Mouse (Mus musculus): ENCODE data around the gene Lypd1. TPM values are rescaled to one million over a fixed set of nuclear protein-coding genes. Genes with fewer than 3 reads are reported as not detected.

Gene Lypd1
- polyA plus RNA-seq, 1 experiment from 2014 or later = 83.1 TPM

DNA sequence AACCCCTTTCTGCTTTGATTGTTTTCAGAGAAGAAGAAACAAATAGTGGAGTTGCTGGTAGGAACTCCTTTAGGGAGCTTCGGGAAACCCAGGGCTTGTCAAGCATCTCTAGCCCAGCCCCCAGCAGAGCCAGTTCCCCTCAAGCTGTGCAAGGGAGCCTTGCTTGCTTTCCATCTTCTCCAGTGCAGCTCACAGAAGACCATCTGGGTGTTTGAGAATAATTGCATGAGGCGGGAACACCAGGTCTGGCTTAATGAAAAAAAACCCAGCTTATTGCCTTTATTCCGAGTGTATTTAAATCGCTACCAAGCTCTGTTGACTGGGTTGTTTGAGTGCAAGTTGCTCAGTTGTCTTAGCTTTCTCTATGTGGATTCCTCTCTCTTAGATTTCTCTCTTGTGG is 89.3 kb downstream of the Lypd1 start:
- 88% methylated on average over 4 of the region's 4 CpGs for WGBS

DNA sequence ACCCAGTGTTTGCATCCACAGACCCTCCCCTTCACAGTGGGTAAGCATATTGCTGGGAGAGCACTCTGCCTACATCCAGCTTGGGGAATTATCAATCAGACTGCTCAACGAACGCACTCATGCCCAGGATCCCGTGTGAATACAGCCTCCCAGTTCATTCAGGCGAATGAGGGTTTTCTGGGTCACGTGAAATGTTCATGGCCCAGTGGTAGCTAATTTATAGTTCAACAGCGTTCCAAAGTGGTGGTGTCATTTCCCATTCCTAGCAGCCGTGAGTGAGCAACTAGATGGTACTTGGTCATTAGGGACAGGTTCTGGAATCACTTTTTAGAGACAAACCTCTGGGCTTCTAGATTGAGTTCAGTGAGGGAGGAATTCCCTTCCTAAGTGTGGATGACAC is 91.8 kb downstream of the Lypd1 start:
- 80% methylated on average over 7 of the region's 7 CpGs for WGBS
- H3K9ac ChIP-seq (ENCODE audit: low read depth, low read length) = no peak overlapping the region
- no peak overlapping the region for H3K4me3 ChIP-seq (ENCODE audit: low read depth, low read length)
- no peaks in the 10 kb centered on the region for H3K9me3 ChIP-seq (replicated peaks; ENCODE audit: control insufficient read depth, low read length, poor library complexity, severe bottlenecking)
- no peaks in the 10 kb centered on the region for H3K4me1 ChIP-seq (ENCODE audit: control insufficient read depth, insufficient read depth, low read length)
- H3K27ac ChIP-seq (ENCODE audit: low read length) = no peak overlapping the region
- H3K4me2 ChIP-seq (ENCODE audit: low read length) = no peak overlapping the region
- H3K27me3 ChIP-seq (ENCODE audit: control insufficient read depth, insufficient read depth, low read depth, low read length) = no peaks in the 10 kb centered on the region
- H3K36me3 ChIP-seq (ENCODE audit: control insufficient read depth, insufficient read depth, low read length) = no peaks in the 10 kb centered on the region
- ATAC-seq = no peak

More for the DNA sequence above, 89.3 kb downstream of the Lypd1 start:
- Histone ChIP-seq H3K27ac (ENCODE audit: low read length) (no peak overlapping the region), H3K36me3 (ENCODE audit: control insufficient read depth, insufficient read depth, low read length) (no peaks in the 10 kb centered on the region), H3K9me3 (replicated peaks; ENCODE audit: control insufficient read depth, low read length, poor library complexity, severe bottlenecking) (no peaks in the 10 kb centered on the region), H3K9ac (ENCODE audit: low read depth, low read length) (no peak overlapping the region), H3K4me2 (ENCODE audit: low read length) (no peak overlapping the region), H3K4me3 (ENCODE audit: low read depth, low read length) (no peak overlapping the region), H3K27me3 (ENCODE audit: control insufficient read depth, insufficient read depth, low read depth, low read length) (no peaks in the 10 kb centered on the region), H3K4me1 (ENCODE audit: control insufficient read depth, insufficient read depth, low read length) (no peaks in the 10 kb centered on the region)
- ATAC-seq = no peak

Other genes starting within 250 kb of the Lypd1 start
- 0.09 and 0.41 TPM in 2 replicates for gene Gpr39, start 236.1 kb downstream of the Lypd1 start, polyA plus RNA-seq (2015; fragmentation: Nextera tagmentation; extraction: Ambion mirVana)